Mouse (Mus musculus) macrophage (primary cell): ENCODE measurements at regions not wholly inside any gene's neighbourhood (a gene's known extent, or its start where the extent isn't known, plus 50 kb on each side); places are given as distances from the start of the nearest gene placed in this dataset.

ENCODE experiments used
- H3K27ac ChIP-seq: fragments of 350-480 bp; formaldehyde crosslinking; 2 replicates; pipeline ENCODE4 v1.9.0; 2021
- H3K36me3 ChIP-seq: fragments of 350-480 bp; formaldehyde crosslinking; 2 replicates; pipeline ENCODE4 v1.9.0; 2021; ENCODE audit errors: inconsistent target
- H3K4me3 ChIP-seq: fragments of 350-480 bp; formaldehyde crosslinking; 2 replicates; pipeline ENCODE4 v1.9.0; 2021; ENCODE audit errors: inconsistent target
- H3K79me2 ChIP-seq: fragments of 350-480 bp; formaldehyde crosslinking; 2 replicates; pipeline ENCODE4 v1.9.0; 2021; ENCODE audit errors: inconsistent target
- WGBS: methylation state at CpG from one replicate; pipeline ENCODE4 v1.1.7; 2026; ENCODE audit warnings: inconsistent platforms; ENCODE audit not compliant: missing documents; 5-methylcytosine and 5-hydroxymethylcytosine counted together

GRCm38 (mm10) chr11:114177789-114178188, 110.9 kb upstream of the Sdk2 start:
- H3K36me3 ChIP-seq, result no peaks in the 10 kb centered on the region
- H3K79me2 ChIP-seq, result no peaks in the 10 kb centered on the region
- 83% methylated on average over 4 of the region's 4 CpGs for WGBS
- no peak overlapping the region for H3K27ac ChIP-seq
- no peak overlapping the region for H3K4me3 ChIP-seq

GRCm38 (mm10) chr11:114177281-114177680, 110.4 kb upstream of the Sdk2 start:
- WGBS, result 100% methylated on average over 1 of the region's 1 CpGs
- Histone ChIP-seq H3K36me3 (no peaks in the 10 kb centered on the region), H3K4me3 (no peak overlapping the region), H3K27ac (no peak overlapping the region), H3K79me2 (no peaks in the 10 kb centered on the region)

GRCm38 (mm10) chr11:114176671-114177212, 109.9 kb upstream of the Sdk2 start:
- Histone ChIP-seq H3K79me2 (no peaks in the 10 kb centered on the region), H3K27ac (no peak overlapping the region), H3K4me3 (no peak overlapping the region), H3K36me3 (no peaks in the 10 kb centered on the region)
- WGBS, result 86% methylated on average over 4 of the region's 4 CpGs

- no peak overlapping the region for H3K4me3 ChIP-seq
- H3K27ac ChIP-seq, result no peak overlapping the region
- H3K36me3 ChIP-seq, result no peaks in the 10 kb centered on the region
- H3K79me2 ChIP-seq, result no peaks in the 10 kb centered on the region
- 57% methylated on average over 23 of the region's 23 CpGs for WGBS
These were observed 108.7 kb upstream of the Sdk2 start for GRCm38 (mm10) chr11:114175437-114176131.

GRCm38 (mm10) chr11:114174871-114175270, 108.0 kb upstream of the Sdk2 start:
- H3K79me2 ChIP-seq, result no peaks in the 10 kb centered on the region
- H3K4me3 ChIP-seq, result no peak overlapping the region
- WGBS, result 91% methylated on average over 4 of the region's 4 CpGs
- H3K36me3 ChIP-seq, result no peaks in the 10 kb centered on the region
- H3K27ac ChIP-seq, result no peak overlapping the region

- Histone ChIP-seq H3K36me3 (no peaks in the 10 kb centered on the region), H3K27ac (no peak overlapping the region), H3K79me2 (no peaks in the 10 kb centered on the region), H3K4me3 (no peak overlapping the region)
- WGBS, result 80% methylated on average over 13 of the region's 13 CpGs
These were observed 101.4 kb upstream of the Sdk2 start for GRCm38 (mm10) chr11:114168231-114168661.

- WGBS, result 55% methylated on average over 23 of the region's 23 CpGs
These were observed 99.0 kb upstream of the Sdk2 start for GRCm38 (mm10) chr11:114165656-114166362.

GRCm38 (mm10) chr11:114152716-114153115, 85.9 kb upstream of the Sdk2 start:
- WGBS, result 92% methylated on average over 15 of the region's 15 CpGs
- Histone ChIP-seq H3K79me2 (no peaks in the 10 kb centered on the region), H3K36me3 (no peaks in the 10 kb centered on the region), H3K27ac (no peak overlapping the region), H3K4me3 (no peak overlapping the region)

More at GRCm38 (mm10) chr11:114165656-114166362, 99.0 kb upstream of the Sdk2 start:
- Histone ChIP-seq H3K79me2 (no peaks in the 10 kb centered on the region), H3K36me3 (no peaks in the 10 kb centered on the region), H3K27ac (no peak overlapping the region), H3K4me3 (no peak overlapping the region)

GRCm38 (mm10) chr11:114146334-114146733, 79.5 kb upstream of the Sdk2 start:
- no peak overlapping the region for H3K4me3 ChIP-seq
- 70% methylated on average over 5 of the region's 5 CpGs for WGBS
- H3K27ac ChIP-seq, result no peak overlapping the region
- no peaks in the 10 kb centered on the region for H3K79me2 ChIP-seq
- no peaks in the 10 kb centered on the region for H3K36me3 ChIP-seq

GRCm38 (mm10) chr11:114129270-114129669, 62.4 kb upstream of the Sdk2 start:
- 84% methylated on average over 8 of the region's 8 CpGs for WGBS

GRCm38 (mm10) chr11:114128841-114129240, 62.0 kb upstream of the Sdk2 start:
- no peaks in the 10 kb centered on the region for H3K79me2 ChIP-seq
- WGBS, result 87% methylated on average over 8 of the region's 8 CpGs

More at GRCm38 (mm10) chr11:114129270-114129669, 62.4 kb upstream of the Sdk2 start:
- H3K79me2 ChIP-seq, result no peaks in the 10 kb centered on the region
- no peaks in the 10 kb centered on the region for H3K36me3 ChIP-seq
- no peak overlapping the region for H3K4me3 ChIP-seq
- H3K27ac ChIP-seq, result no peak overlapping the region

GRCm38 (mm10) chr11:114127426-114127825, 60.6 kb upstream of the Sdk2 start:
- no peak overlapping the region for H3K27ac ChIP-seq
- H3K36me3 ChIP-seq, result no peaks in the 10 kb centered on the region
- WGBS, result 31% methylated on average over 8 of the region's 8 CpGs
- H3K79me2 ChIP-seq, result no peaks in the 10 kb centered on the region
- no peak overlapping the region for H3K4me3 ChIP-seq

More at GRCm38 (mm10) chr11:114128841-114129240, 62.0 kb upstream of the Sdk2 start:
- Histone ChIP-seq H3K27ac (no peak overlapping the region), H3K36me3 (no peaks in the 10 kb centered on the region), H3K4me3 (no peak overlapping the region)

GRCm38 (mm10) chr11:114122175-114122574, 55.3 kb upstream of the Sdk2 start:
- H3K27ac ChIP-seq, result no peak overlapping the region
- WGBS, result 61% methylated on average over 7 of the region's 13 CpGs
- no peak overlapping the region for H3K4me3 ChIP-seq
- H3K36me3 ChIP-seq, result no peaks in the 10 kb centered on the region
- H3K79me2 ChIP-seq, result no peaks in the 10 kb centered on the region

- no peak overlapping the region for H3K27ac ChIP-seq
- H3K4me3 ChIP-seq, result no peak overlapping the region
- H3K36me3 ChIP-seq, result no peaks in the 10 kb centered on the region
- H3K79me2 ChIP-seq, result no peaks in the 10 kb centered on the region
- WGBS, result 81% methylated on average over 9 of the region's 9 CpGs
These were observed 52.3 kb upstream of the Sdk2 start for GRCm38 (mm10) chr11:114119135-114119534.
